Mouse (Mus musculus): ENCODE measurements around the gene Gm11756. TPM values are rescaled to one million over a fixed set of nuclear protein-coding genes. Genes with fewer than 3 reads are reported as not detected.
"Not testable (repeated sequence)": the region's sequence is repeated elsewhere in the genome, so short reads cannot be mapped to it uniquely, and the experiment has no call there.

The Gm11756 gene
- total RNA-seq (2021), result not detected in 2 replicates
- long read RNA-seq, experiment 1, result 0 reads
- long read RNA-seq, experiment 2, result 0 reads

DNA sequence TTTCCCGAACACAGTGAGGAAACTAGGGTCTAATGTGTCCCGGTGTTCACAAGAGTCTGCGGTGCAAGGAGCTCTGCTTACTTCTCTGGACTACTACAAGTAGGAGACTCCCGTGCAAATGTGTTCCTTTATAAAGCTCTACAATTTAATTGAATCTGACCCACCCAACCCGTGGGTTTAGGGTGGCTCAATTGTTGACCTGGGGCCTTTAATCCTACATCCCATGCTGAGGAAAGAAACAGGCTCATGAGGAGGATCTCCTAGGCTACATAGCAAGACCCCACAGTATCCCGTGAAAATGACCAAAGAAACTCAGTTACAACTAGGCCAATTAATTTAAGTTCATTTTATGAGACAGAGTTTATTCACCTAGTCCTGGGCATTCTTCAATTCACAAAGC, at the start of gene Gm11756:
Gm11756 (minus strand) TSS at position 101 of the 400 bp plus-strand sequence.
- not testable (repeated sequence) for DNase-seq

DNA sequence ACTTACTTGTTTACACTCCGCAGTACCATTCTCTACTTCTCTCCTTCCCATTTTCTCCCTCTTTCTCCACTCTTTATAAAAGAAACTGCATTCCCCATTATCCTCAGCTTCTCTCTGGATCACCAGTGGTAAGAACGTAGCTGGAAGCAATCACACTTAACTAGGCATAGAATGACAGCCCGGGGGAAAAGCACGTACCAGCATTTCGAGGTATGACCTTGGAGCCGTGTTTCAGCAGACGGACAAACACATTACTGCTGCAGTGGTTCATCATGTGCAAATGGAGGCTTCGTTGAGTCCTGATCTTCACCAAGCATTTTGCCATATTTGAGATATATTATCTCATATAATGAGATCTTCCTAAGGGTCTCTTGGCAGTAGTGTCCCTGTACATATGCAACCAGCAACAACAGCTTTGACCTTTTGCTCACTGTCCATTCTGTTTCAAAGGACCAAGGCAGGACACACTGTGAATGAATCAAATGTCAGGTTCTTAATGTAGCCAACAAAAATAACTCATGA, 29.9 kb upstream of the Gm11756 start, which contains the start of gene 2310002L09Rik:
2310002L09Rik (minus strand) TSS at position 472 of the 522 bp plus-strand sequence.
- DNase-seq, result no peak

DNA sequence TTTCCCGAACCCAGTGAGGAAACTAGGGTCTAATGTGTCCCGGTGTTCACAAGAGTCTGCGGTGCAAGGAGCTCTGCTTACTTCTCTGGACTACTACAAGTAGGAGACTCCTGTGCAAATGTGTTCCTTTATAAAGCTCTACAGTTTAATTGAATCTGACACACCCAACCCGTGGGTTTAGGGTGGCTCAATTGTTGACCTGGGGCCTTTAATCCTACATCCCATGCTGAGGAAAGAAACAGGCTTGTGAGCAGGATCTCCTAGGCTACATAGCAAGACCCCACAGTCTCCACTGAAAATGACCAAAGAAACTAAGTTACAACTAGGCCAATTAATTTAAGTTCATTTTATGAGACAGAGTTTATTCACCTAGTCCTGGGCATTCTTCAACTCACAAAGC, 14.7 kb downstream of the Gm11756 start, which contains the start of gene Gm13871:
Gm13871 (minus strand) TSS at position 101 of the 400 bp plus-strand sequence.
- not testable (repeated sequence) for DNase-seq

DNA sequence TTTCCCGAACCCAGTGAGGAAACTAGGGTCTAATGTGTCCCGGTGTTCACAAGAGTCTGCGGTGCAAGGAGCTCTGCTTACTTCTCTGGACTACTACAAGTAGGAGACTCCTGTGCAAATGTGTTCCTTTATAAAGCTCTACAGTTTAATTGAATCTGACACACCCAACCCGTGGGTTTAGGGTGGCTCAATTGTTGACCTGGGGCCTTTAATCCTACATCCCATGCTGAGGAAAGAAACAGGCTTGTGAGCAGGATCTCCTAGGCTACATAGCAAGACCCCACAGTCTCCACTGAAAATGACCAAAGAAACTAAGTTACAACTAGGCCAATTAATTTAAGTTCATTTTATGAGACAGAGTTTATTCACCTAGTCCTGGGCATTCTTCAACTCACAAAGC, 29.5 kb downstream of the Gm11756 start, which contains the start of gene Gm11757:
Gm11757 (minus strand) TSS at position 101 of the 400 bp plus-strand sequence.
- not testable (repeated sequence) for DNase-seq

DNA sequence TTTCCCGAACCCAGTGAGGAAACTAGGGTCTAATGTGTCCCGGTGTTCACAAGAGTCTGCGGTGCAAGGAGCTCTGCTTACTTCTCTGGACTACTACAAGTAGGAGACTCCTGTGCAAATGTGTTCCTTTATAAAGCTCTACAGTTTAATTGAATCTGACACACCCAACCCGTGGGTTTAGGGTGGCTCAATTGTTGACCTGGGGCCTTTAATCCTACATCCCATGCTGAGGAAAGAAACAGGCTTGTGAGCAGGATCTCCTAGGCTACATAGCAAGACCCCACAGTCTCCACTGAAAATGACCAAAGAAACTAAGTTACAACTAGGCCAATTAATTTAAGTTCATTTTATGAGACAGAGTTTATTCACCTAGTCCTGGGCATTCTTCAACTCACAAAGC, 44.4 kb downstream of the Gm11756 start, which contains the start of gene Gm11758:
Gm11758 (minus strand) TSS at position 101 of the 400 bp plus-strand sequence.
- not testable (repeated sequence) for DNase-seq

Other genes with a start within 250 kb of the Gm11756 start
- gene Gm428, start 237.2 kb downstream of the Gm11756 start, total RNA-seq (2021), result not detected in 2 replicates
- 0.19 and 0.26 TPM in 2 replicates for gene Rasef, start 129.8 kb downstream of the Gm11756 start, total RNA-seq (2021)
- gene Gm11758, start 44.5 kb downstream of the Gm11756 start, total RNA-seq (2021), result not detected in 2 replicates
- not detected in 2 replicates for gene Gm11757, start 29.6 kb downstream of the Gm11756 start, total RNA-seq (2021)
- gene Gm13871, start 14.8 kb downstream of the Gm11756 start, total RNA-seq (2021), result not detected in 2 replicates
- not detected in 2 replicates for gene 2310002L09Rik, start 30.1 kb upstream of the Gm11756 start, total RNA-seq (2021)
- 0.48 and 0.79 TPM in 2 replicates for gene Frmd3, start 92.7 kb upstream of the Gm11756 start, total RNA-seq (2021)